Mouse (Mus musculus): ENCODE measurements around the gene Map4k3.
"Not testable (repeated sequence)": the region's sequence is repeated elsewhere in the genome, so short reads cannot be mapped to it uniquely, and the experiment has no call there.

The Map4k3 gene

GRCm38 (mm10) chr17:80728062-80728858 lies at the start of gene Map4k3:
Gene Map4k3 (minus strand): TSS chr17:80728485.
- DNase-seq, result peak; percentile 89 to 94

GRCm38 (mm10) chr17:80777581-80777980 lies 49.3 kb upstream of the Map4k3 start:
- DNase-seq, result no peak

- peak in 1 of 2 experiments; percentile 13 for DNase-seq
Observed at GRCm38 (mm10) chr17:80775178-80775788, 47.0 kb upstream of the Map4k3 start.

GRCm38 (mm10) chr17:80772545-80773453 lies 44.5 kb upstream of the Map4k3 start:
- DNase-seq, result peak in 1 of 2 experiments; percentile 19

- no peak for DNase-seq
Observed at GRCm38 (mm10) chr17:80770065-80770464, 41.8 kb upstream of the Map4k3 start.

GRCm38 (mm10) chr17:80765204-80765603 lies 36.9 kb upstream of the Map4k3 start:
- DNase-seq, result no peak

- no peak for DNase-seq
Observed at GRCm38 (mm10) chr17:80763065-80763681, 34.9 kb upstream of the Map4k3 start.

- DNase-seq, result no peak
Observed at GRCm38 (mm10) chr17:80762391-80763040, 34.2 kb upstream of the Map4k3 start.

- not testable (repeated sequence) for DNase-seq
Observed at GRCm38 (mm10) chr17:80761191-80761590, 32.9 kb upstream of the Map4k3 start.

- no peak for DNase-seq
Observed at GRCm38 (mm10) chr17:80760344-80761145, 32.3 kb upstream of the Map4k3 start.

GRCm38 (mm10) chr17:80756043-80756442 lies 27.8 kb upstream of the Map4k3 start:
- peak; percentile 9 to 57 for DNase-seq

- DNase-seq, result peak; percentile 26 to 35
Observed at GRCm38 (mm10) chr17:80755076-80755871, 27.0 kb upstream of the Map4k3 start.

- no peak for DNase-seq
Observed at GRCm38 (mm10) chr17:80754589-80754988, 26.3 kb upstream of the Map4k3 start.

- no peak for DNase-seq
Observed at GRCm38 (mm10) chr17:80752466-80752865, 24.2 kb upstream of the Map4k3 start.

- DNase-seq, result no peak
Observed at GRCm38 (mm10) chr17:80739421-80739820, 11.1 kb upstream of the Map4k3 start.

- no peak for DNase-seq
Observed at GRCm38 (mm10) chr17:80734700-80735099, 6.4 kb upstream of the Map4k3 start.

GRCm38 (mm10) chr17:80733121-80733800 lies 5.0 kb upstream of the Map4k3 start:
- DNase-seq, result no peak

- peak in 1 of 2 experiments; percentile 66 for DNase-seq
Observed at GRCm38 (mm10) chr17:80732256-80732655, 4.0 kb upstream of the Map4k3 start.

- not testable (repeated sequence) for DNase-seq
Observed at GRCm38 (mm10) chr17:80730283-80730682, 2.0 kb upstream of the Map4k3 start.

GRCm38 (mm10) chr17:80729825-80730224 lies 1.5 kb upstream of the Map4k3 start:
- no peak for DNase-seq

Measured in lung, postnatal 4 days (tissue).